Mouse (Mus musculus) kidney, postnatal 0 days (tissue): Measurements from ENCODE around the gene Lrrc41. TPM values are rescaled to one million over a fixed set of nuclear protein-coding genes. Genes with fewer than 3 reads are reported as not detected.

Experiments
- ATAC-seq: fragments of 200-750 bp; cut with Nextera tagmentation; replicated peaks from 2 replicates; pipeline ENCODE4 v1.8.0; 2017; ENCODE audit warnings: low read depth, moderate number of reproducible peaks, moderate TSS enrichment, moderate library complexity; ENCODE audit not compliant: low FRiP score
- DNase-seq: peaks from one replicate; pipeline ENCODE4 v3.0.0-alpha.2; 2016; ENCODE audit warnings: low spot score
- H3K27ac ChIP-seq: fragments of 300-500 bp; sonication (generic); 2 replicates; pipeline ENCODE4 v1.5.1; 2014; ENCODE audit warnings: mild to moderate bottlenecking
- H3K27me3 ChIP-seq: fragments of 300-500 bp; sonication (generic); 2 replicates; pipeline ENCODE4 v1.6.1; 2014; ENCODE audit warnings: low read length, mixed read lengths; ENCODE audit not compliant: insufficient read depth
- H3K36me3 ChIP-seq: fragments of 300-500 bp; sonication (generic); 2 replicates; pipeline ENCODE4 v1.6.1; 2014; ENCODE audit warnings: low read length, mixed read lengths; ENCODE audit not compliant: insufficient read depth
- H3K4me1 ChIP-seq: fragments of 300-500 bp; sonication (generic); replicated peaks from 2 replicates; pipeline ENCODE4 v1.6.1; 2014; ENCODE audit warnings: antibody characterized with exemption, low read length, mixed read lengths; ENCODE audit not compliant: insufficient read depth
- H3K4me2 ChIP-seq: fragments of 300-500 bp; sonication (generic); 2 replicates; pipeline ENCODE4 v1.6.1; 2014; ENCODE audit warnings: mild to moderate bottlenecking, low read length, moderate library complexity, mixed read lengths
- H3K4me3 ChIP-seq: fragments of 300-500 bp; sonication (generic); replicated peaks from 2 replicates; pipeline ENCODE4 v1.5.1; 2014; ENCODE audit warnings: low read depth, low read length
- H3K9ac ChIP-seq: fragments of 300-500 bp; sonication (generic); 2 replicates; pipeline ENCODE4 v1.6.1; 2014; ENCODE audit warnings: low read depth, low read length
- H3K9me3 ChIP-seq: fragments of 300-500 bp; sonication (generic); replicated peaks from 2 replicates; pipeline ENCODE4 v1.6.1; 2016; ENCODE audit warnings: low read length, inconsistent platforms, mixed read lengths
- CTCF ChIP-seq: IDR thresholded peaks from 2 replicates; pipeline ENCODE4 v1.5.1; 2016; ENCODE audit warnings: antibody characterized with exemption, low read depth, mild to moderate bottlenecking, moderate library complexity
- WGBS: fragments of 180-500 bp; shearing (Covaris S2); extraction: QIAGEN DNeasy Blood & Tissue Kit; methylation state at CpG from one replicate; pipeline ENCODE4 v1.1.7; 2014; 5-methylcytosine and 5-hydroxymethylcytosine counted together
- polyA plus RNA-seq: library from polyadenylated mRNA; unstranded; fragments of >200 nt; fragmentation: Nextera tagmentation; extraction: Ambion mirVana; gene quantifications from 2 replicates; pipeline ENCODE4 v1.2.1, GENCODE M21; 2015

Gene Lrrc41
- polyA plus RNA-seq, 1 experiment from 2014 or later: 65.1 TPM

DNA sequence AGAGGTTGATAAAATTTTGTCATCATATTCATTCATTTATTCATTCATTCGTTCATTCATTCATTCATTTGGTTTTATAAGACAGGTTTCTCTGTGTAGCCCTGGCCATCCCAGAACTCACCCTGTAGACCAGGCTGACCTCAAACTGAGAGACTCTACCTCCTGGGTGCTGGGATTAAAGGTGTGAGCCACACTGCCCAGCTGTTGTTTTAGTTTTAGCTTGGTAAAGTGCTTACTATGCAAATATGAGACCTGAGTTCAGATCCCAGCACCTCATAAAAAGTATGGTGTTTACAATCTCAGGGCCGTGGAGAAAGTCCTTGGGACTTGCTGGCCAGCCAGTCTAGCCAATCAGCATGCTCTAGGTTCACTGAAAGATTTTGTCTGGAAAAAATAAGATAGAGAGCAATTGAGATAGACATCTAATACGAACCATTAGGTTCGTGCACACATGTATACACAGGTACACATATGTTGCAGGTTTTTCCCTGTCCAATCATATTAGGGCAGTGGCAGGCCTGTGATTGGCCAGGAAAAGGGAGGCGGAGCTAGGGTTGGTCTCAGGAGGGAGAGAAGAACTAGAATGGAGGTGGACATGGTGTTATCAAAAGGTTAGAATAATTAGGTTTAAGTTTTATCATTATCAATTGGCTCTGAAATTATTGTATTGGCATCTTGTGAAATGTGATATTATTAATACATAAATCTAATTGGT is 15.9 kb upstream of the Lrrc41 start:
- DNase-seq: no peak

DNA sequence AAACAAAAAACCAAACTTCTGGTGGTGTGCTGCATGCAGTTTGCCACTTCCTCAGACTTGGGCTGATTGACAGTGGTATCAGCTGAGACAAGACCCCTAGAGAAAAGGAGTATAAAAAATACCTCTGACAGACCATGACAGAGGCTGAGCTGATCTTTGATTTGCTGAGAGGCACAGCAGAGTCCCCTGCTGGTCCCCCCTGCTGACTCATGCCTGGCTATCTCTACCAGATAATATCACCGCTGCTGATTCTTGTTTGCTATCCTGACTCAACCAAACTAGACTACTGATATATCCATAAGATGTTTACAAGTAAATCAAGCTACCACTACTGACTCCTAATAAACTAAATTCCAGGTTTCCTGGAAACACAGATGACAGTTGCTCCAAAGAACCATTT is 11.2 kb upstream of the Lrrc41 start:
- Histone ChIP-seq H3K4me2 (no peak overlapping the region), H3K27ac (no peak overlapping the region), H3K9me3 (no peaks in the 10 kb centered on the region), H3K9ac (no peak overlapping the region), H3K27me3 (no peaks in the 10 kb centered on the region), H3K36me3 (peaks cover 23% of the 10 kb centered on the region; the same call in 1 of the 2 replicates), H3K4me3 (no peak overlapping the region), H3K4me1 (no peaks in the 10 kb centered on the region)
- DNase-seq: no peak
- no peak for TF ChIP-seq CTCF
- ATAC-seq: no peak
- 79% methylated on average over 1 of the region's 1 CpGs for WGBS

More for the DNA sequence above, 15.9 kb upstream of the Lrrc41 start:
- Histone ChIP-seq H3K36me3 (no peaks in the 10 kb centered on the region), H3K9ac (no peak overlapping the region), H3K27ac (no peak overlapping the region), H3K4me2 (no peak overlapping the region), H3K9me3 (no peaks in the 10 kb centered on the region), H3K27me3 (no peaks in the 10 kb centered on the region), H3K4me3 (no peak overlapping the region), H3K4me1 (no peaks in the 10 kb centered on the region)
- no peak for TF ChIP-seq CTCF
- 73% methylated on average over 5 of the region's 5 CpGs for WGBS
- ATAC-seq: no peak

DNA sequence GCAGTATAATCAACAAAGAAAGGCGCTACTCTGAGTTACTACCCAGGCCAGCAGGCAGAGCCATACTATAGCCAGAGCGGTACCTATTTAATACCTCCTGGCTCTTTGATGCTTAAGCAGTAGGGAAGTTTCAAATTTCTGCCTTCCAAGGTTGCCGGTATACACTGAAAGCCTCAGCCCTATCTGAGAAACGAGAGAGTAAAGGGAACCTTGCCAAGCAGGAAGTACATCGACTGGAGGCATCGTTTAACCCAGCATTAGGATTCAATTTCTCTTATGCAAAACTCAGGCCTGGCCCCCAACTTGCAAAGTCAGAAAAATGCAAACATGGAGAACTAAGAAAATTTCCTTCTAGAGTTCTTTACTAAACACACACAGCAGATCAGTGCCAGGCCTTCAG is 5.0 kb upstream of the Lrrc41 start:
- H3K4me3 ChIP-seq: no peak overlapping the region
- ATAC-seq (no peak), DNase-seq (no peak)
- no peak overlapping the region for H3K4me2 ChIP-seq
- WGBS: 64% methylated on average over 6 of the region's 6 CpGs
- no peak overlapping the region for H3K27ac ChIP-seq
- H3K9me3 ChIP-seq: no peaks in the 10 kb centered on the region
- peaks cover 37% of the 10 kb centered on the region for H3K36me3 ChIP-seq
- H3K4me1 ChIP-seq: peaks cover 6% of the 10 kb centered on the region; the same call in 1 of the 2 replicates
- no peak for TF ChIP-seq CTCF
- H3K27me3 ChIP-seq: no peaks in the 10 kb centered on the region
- no peak overlapping the region for H3K9ac ChIP-seq

DNA sequence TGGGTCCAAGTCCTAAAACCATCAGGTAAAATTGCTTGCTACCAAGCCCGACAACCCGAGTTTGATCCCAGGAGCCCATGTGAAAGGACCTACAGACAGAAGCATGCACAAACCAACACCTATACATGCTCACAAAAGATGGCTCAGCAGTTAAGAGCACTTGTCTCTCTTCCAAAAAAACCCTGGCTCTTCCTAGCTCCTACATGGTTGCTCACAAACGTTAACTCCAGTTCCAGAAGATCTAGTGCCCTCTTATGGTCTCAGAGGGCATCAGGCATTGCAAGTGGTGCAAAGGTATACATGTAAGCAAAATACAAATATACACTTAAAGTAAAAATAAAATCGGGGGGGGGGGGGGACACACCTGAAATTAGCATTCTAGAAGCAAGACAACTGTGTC is 1.9 kb upstream of the Lrrc41 start:
- Histone ChIP-seq H3K27ac (no peak overlapping the region), H3K36me3 (peaks cover 22% of the 10 kb centered on the region), H3K9ac (0 out of 2 replicates have a peak overlapping the region, but pooled peaks have one; percentile 18), H3K4me1 (peaks cover 6% of the 10 kb centered on the region), H3K4me3 (no peak overlapping the region), H3K4me2 (peak overlapping the region; percentile 78), H3K27me3 (no peaks in the 10 kb centered on the region), H3K9me3 (no peaks in the 10 kb centered on the region)
- peak; percentile 62; the same call in 1 of the 2 replicates for TF ChIP-seq CTCF
- ATAC-seq: no peak
- peak; percentile 60 for DNase-seq
- 52% methylated on average over 4 of the region's 4 CpGs for WGBS

DNA sequence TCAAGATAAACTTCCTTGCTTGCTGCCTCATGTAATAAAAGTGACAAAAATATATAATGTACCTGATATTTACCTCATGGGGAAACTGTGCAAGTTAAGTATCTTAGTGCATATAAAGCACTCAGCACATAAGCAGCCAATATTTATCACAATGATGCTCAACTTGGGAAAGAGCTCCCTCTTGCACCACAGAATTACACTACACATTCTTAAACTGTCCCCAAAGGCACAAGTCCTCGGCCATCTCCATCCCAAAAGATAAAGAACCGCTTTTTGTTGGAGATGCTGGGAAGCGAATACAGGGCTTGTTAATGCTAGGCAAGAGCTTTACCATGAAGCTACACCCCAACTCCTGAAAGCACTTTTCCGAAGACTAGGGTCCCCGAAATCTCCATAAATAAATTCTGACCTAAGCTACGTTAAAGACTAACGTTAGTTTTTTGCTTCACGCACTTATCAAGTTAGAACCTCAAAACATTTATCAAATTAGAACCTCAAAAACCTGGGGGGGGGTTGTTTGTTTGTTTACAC is 859 bp upstream of the Lrrc41 start:
- Histone ChIP-seq H3K27me3 (no peaks in the 10 kb centered on the region), H3K9me3 (no peaks in the 10 kb centered on the region), H3K4me1 (peaks cover 6% of the 10 kb centered on the region), H3K27ac (peak overlapping the region; percentile 97), H3K4me3 (peak overlapping the region; percentile 94), H3K36me3 (peaks cover 12% of the 10 kb centered on the region; the same call in 1 of the 2 replicates), H3K9ac (peak overlapping the region; percentile 97), H3K4me2 (peak overlapping the region; percentile 78)
- peak; percentile 58 for TF ChIP-seq CTCF
- no peak for ATAC-seq
- under 1% methylated on average over 8 of the region's 8 CpGs for WGBS
- DNase-seq: peak; percentile 83

DNA sequence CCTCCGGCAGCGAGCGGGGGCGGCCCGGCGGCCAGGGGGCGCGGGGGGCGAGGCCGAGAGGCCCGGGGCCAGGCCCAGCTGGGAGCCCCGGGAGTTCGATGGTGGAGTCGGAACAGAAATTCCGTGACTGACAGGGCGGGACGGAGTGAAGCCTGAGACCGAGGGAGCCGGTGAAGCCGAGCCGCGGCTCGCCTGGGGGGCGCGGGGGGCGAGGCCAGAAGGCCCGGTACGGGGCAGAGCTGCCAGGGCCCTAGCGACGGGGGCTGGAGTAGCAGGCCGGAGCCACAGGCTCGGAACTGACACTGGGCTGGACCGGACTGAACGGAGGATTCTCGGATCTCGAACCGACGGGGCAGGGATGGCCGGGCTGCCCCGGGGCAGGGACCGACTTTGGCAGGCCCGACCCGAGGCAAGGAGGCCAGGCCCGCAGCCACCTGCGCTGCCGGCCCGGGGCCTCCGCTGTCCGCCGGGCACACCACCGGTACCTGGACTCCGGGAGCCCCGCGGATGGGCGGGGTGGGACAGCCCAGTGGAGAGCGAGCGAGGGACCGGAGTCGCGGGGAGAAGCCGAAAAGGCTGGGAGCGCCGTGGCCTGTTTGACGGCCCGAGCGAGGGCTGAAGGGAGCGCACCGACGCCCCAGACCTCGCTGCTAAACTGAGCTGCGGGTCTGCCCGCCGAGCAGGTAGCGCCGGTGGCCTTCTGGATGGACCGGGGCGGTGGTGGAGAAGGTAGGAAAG is 731 bp downstream of the Lrrc41 start:
- Histone ChIP-seq H3K27me3 (no peaks in the 10 kb centered on the region), H3K4me2 (peak overlapping the region; percentile 78), H3K9me3 (no peaks in the 10 kb centered on the region), H3K36me3 (peaks cover 6% of the 10 kb centered on the region; the same call in 1 of the 2 replicates), H3K4me3 (peak overlapping the region; percentile 94), H3K4me1 (peaks cover 6% of the 10 kb centered on the region), H3K9ac (peak overlapping the region; percentile 97), H3K27ac (peak overlapping the region; percentile 97)
- DNase-seq: peak; percentile 83
- peak; percentile 31; the same call in 1 of the 2 replicates for TF ChIP-seq CTCF
- peak; percentile 78 for ATAC-seq
- under 1% methylated on average over 74 of the region's 77 CpGs for WGBS
